Mouse (Mus musculus) forebrain, embryonic 11.5 days (tissue): ENCODE results near the gene Sorbs1. TPM values are rescaled to one million over a fixed set of nuclear protein-coding genes. Genes with fewer than 3 reads are reported as not detected.

Source experiments
- ATAC-seq: fragments of 200-750 bp; cut with Nextera tagmentation; replicated peaks from 2 replicates; pipeline ENCODE4 v1.8.0; 2017; ENCODE audit warnings: moderate TSS enrichment; ENCODE audit not compliant: low FRiP score
- DNase-seq: peaks from one replicate; pipeline ENCODE4 v3.0.0-alpha.2; 2017; ENCODE audit warnings: low spot score
- H3K27ac ChIP-seq: fragments of 300-500 bp; sonication (generic); 2 replicates; pipeline ENCODE4 v1.5.1; 2014; ENCODE audit warnings: low read depth, low read length
- H3K27me3 ChIP-seq: fragments of 300-500 bp; sonication (generic); 2 replicates; pipeline ENCODE4 v1.6.1; 2014; ENCODE audit warnings: mild to moderate bottlenecking, low read length, mixed read lengths; ENCODE audit not compliant: control insufficient read depth, insufficient read depth
- H3K36me3 ChIP-seq: fragments of 300-500 bp; sonication (generic); 2 replicates; pipeline ENCODE4 v1.6.1; 2014; ENCODE audit warnings: mild to moderate bottlenecking, low read length, moderate library complexity, mixed read lengths; ENCODE audit not compliant: control insufficient read depth, insufficient read depth
- H3K4me1 ChIP-seq: fragments of 300-500 bp; sonication (generic); replicated peaks from 2 replicates; pipeline ENCODE4 v1.6.1; 2014; ENCODE audit warnings: low read length, mixed read lengths; ENCODE audit not compliant: control insufficient read depth, insufficient read depth
- H3K4me2 ChIP-seq: fragments of 300-500 bp; sonication (generic); 2 replicates; pipeline ENCODE4 v1.6.1; 2014; ENCODE audit warnings: low read depth, mild to moderate bottlenecking, low read length, moderate library complexity, mixed read lengths; ENCODE audit not compliant: severe bottlenecking
- H3K4me3 ChIP-seq: fragments of 300-500 bp; sonication (generic); 2 replicates; pipeline ENCODE4 v1.5.1; 2014; ENCODE audit warnings: low read depth, low read length
- H3K9ac ChIP-seq: fragments of 300-500 bp; sonication (generic); 2 replicates; pipeline ENCODE4 v1.6.1; 2014; ENCODE audit warnings: low read length
- H3K9me3 ChIP-seq: fragments of 300-500 bp; sonication (generic); 2 replicates; pipeline ENCODE4 v1.6.1; 2016; ENCODE audit warnings: low read length, mixed read lengths; ENCODE audit not compliant: control insufficient read depth
- WGBS: fragments of 180-500 bp; shearing (Covaris S2); extraction: QIAGEN DNeasy Blood & Tissue Kit; methylation state at CpG from one replicate; pipeline ENCODE4 v1.1.7; 2014; 5-methylcytosine and 5-hydroxymethylcytosine counted together
- polyA plus RNA-seq: library from polyadenylated mRNA; unstranded; fragments of >200 nt; fragmentation: Nextera tagmentation; extraction: Ambion mirVana; gene quantifications from 2 replicates; pipeline ENCODE4 v1.2.1, GENCODE M21; 2014

The Sorbs1 gene
- polyA plus RNA-seq, 1 experiment from 2014 or later, result 66.0 TPM

GRCm38 (mm10) chr19:40454096-40454495 lies 59.5 kb downstream of the Sorbs1 start:
- Histone ChIP-seq H3K4me1 (no peaks in the 10 kb centered on the region), H3K9me3 (peaks cover 3% of the 10 kb centered on the region; the same call in 1 of the 2 replicates), H3K27ac (no peak overlapping the region), H3K4me3 (no peak overlapping the region), H3K27me3 (no peaks in the 10 kb centered on the region), H3K9ac (no peak overlapping the region), H3K36me3 (no peaks in the 10 kb centered on the region), H3K4me2 (no peak overlapping the region)
- 93% methylated on average over 4 of the region's 4 CpGs for WGBS
- DNase-seq (no peak), ATAC-seq (no peak)

DNA sequence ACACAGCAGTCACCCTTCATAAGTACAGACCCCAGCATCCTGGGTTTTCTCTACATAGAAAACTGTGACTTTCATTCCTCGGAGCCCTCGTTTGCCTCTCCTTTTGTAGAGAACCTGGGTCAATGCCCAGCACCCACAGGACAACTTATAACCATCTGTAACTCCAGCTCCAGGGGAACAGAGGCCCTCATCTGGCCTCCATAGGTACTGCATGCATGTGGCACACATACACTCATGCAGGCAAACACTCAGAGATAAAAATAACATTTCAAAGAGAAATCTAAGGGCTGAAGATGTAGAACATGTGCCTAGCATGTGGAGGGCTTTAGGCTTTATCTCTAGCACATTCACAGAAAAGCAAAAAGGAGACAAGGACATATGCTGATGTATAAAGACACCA lies 61.4 kb downstream of the Sorbs1 start:
- 92% methylated on average over 2 of the region's 2 CpGs for WGBS
- Histone ChIP-seq H3K27me3 (no peaks in the 10 kb centered on the region), H3K4me1 (no peaks in the 10 kb centered on the region), H3K9me3 (peaks cover 3% of the 10 kb centered on the region; the same call in 1 of the 2 replicates), H3K4me2 (no peak overlapping the region), H3K36me3 (no peaks in the 10 kb centered on the region), H3K9ac (no peak overlapping the region), H3K4me3 (no peak overlapping the region), H3K27ac (no peak overlapping the region)
- no peak for DNase-seq
- ATAC-seq, result no peak

DNA sequence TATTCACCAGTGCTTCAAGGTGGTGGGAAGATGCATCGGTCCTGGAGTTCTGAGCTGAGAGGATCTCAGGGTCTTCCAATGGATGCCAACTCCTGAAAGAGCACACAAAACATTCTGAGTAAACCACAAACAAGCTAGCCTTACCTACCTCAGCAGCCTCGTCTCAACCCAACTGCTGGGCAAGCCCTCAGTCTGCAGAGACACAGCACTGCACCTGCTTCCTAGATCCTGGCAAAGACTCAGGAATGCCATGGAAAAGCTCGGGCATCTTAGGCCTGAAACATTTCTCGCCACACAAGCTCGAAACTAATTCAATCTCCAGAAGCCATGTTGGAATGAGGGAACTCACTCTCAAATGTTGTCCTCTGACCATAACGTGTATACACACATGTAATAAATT lies 62.3 kb downstream of the Sorbs1 start:
- Histone ChIP-seq H3K36me3 (no peaks in the 10 kb centered on the region), H3K4me3 (no peak overlapping the region), H3K9ac (no peak overlapping the region), H3K4me1 (no peaks in the 10 kb centered on the region), H3K4me2 (no peak overlapping the region), H3K9me3 (peaks cover 3% of the 10 kb centered on the region; the same call in 1 of the 2 replicates), H3K27ac (no peak overlapping the region), H3K27me3 (no peaks in the 10 kb centered on the region)
- no peak for DNase-seq
- no peak for ATAC-seq
- WGBS, result 92% methylated on average over 6 of the region's 6 CpGs

- no peaks in the 10 kb centered on the region for H3K9me3 ChIP-seq
- WGBS, result 91% methylated on average over 9 of the region's 9 CpGs
Observed at GRCm38 (mm10) chr19:40446525-40446924, 67.1 kb downstream of the Sorbs1 start.

DNA sequence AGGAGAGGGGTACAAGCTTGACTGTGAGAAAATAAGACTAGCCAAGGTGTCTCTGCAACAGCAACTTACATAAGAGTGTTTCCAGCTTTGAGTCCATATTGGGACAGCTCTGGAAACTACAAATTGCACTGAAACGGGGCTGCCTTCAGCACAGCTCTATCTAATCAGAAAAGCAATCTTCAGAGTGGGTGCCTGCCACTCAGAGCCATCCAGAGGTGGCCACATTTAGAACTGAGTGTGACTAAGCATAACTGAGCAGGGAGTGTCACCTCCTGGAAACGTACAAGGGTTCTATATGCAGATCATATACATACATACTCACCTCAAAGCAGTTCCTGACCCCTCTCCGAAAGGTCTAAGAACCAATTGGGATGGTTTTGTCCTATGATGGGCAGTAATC lies 71.2 kb downstream of the Sorbs1 start:
- no peaks in the 10 kb centered on the region for H3K27me3 ChIP-seq
- H3K9ac ChIP-seq, result no peak overlapping the region
- ATAC-seq (no peak), DNase-seq (no peak)
- WGBS, result 88% methylated on average over 3 of the region's 3 CpGs
- H3K4me3 ChIP-seq, result no peak overlapping the region
- H3K4me2 ChIP-seq, result no peak overlapping the region
- H3K36me3 ChIP-seq, result no peaks in the 10 kb centered on the region
- no peak overlapping the region for H3K27ac ChIP-seq
- H3K4me1 ChIP-seq, result no peaks in the 10 kb centered on the region
- H3K9me3 ChIP-seq, result no peaks in the 10 kb centered on the region

More at GRCm38 (mm10) chr19:40446525-40446924, 67.1 kb downstream of the Sorbs1 start:
- no peak overlapping the region for H3K27ac ChIP-seq
- no peaks in the 10 kb centered on the region for H3K4me1 ChIP-seq
- no peak overlapping the region for H3K4me3 ChIP-seq
- H3K27me3 ChIP-seq, result no peaks in the 10 kb centered on the region
- DNase-seq, result no peak
- H3K4me2 ChIP-seq, result no peak overlapping the region
- no peaks in the 10 kb centered on the region for H3K36me3 ChIP-seq
- ATAC-seq, result no peak
- no peak overlapping the region for H3K9ac ChIP-seq

DNA sequence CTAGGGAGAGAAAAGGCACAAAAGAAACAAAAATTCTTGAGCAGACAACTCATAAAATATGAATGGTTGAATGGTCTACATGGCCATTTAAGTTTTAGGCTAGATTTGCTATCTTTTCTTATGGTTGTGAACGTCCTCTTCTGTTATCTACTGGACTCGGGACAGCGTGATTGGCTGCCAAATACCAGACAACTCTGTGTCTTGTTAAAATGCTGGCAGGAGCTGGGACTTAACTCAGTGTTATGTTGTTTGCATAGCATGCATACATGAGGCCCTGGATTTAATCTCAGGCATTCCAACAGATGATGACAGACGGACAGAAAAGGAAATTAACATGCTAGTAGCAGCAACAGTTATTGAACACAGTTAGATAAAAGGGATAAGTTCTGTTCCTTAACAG lies 72.6 kb downstream of the Sorbs1 start:
- WGBS, result 82% methylated on average over 4 of the region's 4 CpGs
- Histone ChIP-seq H3K27ac (no peak overlapping the region), H3K27me3 (no peaks in the 10 kb centered on the region)

GRCm38 (mm10) chr19:40438907-40439306 lies 74.7 kb downstream of the Sorbs1 start:
- Histone ChIP-seq H3K4me1 (no peaks in the 10 kb centered on the region), H3K4me2 (no peak overlapping the region), H3K4me3 (no peak overlapping the region), H3K27me3 (no peaks in the 10 kb centered on the region), H3K9ac (no peak overlapping the region), H3K27ac (no peak overlapping the region), H3K9me3 (no peaks in the 10 kb centered on the region), H3K36me3 (no peaks in the 10 kb centered on the region)
- DNase-seq (no peak), ATAC-seq (no peak)
- WGBS, result 93% methylated on average over 10 of the region's 10 CpGs

More for the DNA sequence above, 72.6 kb downstream of the Sorbs1 start:
- Histone ChIP-seq H3K36me3 (no peaks in the 10 kb centered on the region), H3K4me3 (no peak overlapping the region), H3K4me1 (no peaks in the 10 kb centered on the region), H3K9ac (no peak overlapping the region), H3K9me3 (no peaks in the 10 kb centered on the region), H3K4me2 (no peak overlapping the region)
- ATAC-seq (no peak), DNase-seq (no peak)

DNA sequence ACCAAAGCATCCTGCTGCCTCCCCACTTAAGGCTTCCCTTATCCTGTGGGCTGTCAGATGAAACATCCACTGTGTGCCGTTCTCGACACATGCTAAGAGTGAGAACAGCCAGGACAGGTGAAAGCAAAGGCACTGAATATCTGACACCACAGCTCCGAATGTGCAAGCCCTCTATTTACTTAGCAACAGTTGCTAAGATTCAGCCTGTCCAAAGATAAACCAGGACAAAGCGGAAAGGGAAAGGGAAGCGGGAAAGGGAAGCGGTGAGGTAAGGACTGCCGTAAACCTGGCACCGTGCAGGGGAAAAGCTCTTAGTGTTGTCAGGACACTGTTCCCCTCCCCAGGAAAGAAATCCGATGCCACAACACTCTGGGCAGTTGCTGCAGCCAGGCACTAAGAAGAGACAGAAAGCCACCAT lies 75.9 kb downstream of the Sorbs1 start:
- H3K27me3 ChIP-seq, result no peaks in the 10 kb centered on the region
- no peaks in the 10 kb centered on the region for H3K9me3 ChIP-seq
- no peaks in the 10 kb centered on the region; the same call in 1 of the 2 replicates for H3K4me1 ChIP-seq
- no peak overlapping the region for H3K27ac ChIP-seq
- WGBS, result 71% methylated on average over 9 of the region's 9 CpGs
- DNase-seq, result no peak
- H3K9ac ChIP-seq, result no peak overlapping the region
- no peak overlapping the region for H3K4me2 ChIP-seq
- no peak for ATAC-seq
- no peaks in the 10 kb centered on the region for H3K36me3 ChIP-seq
- H3K4me3 ChIP-seq, result no peak overlapping the region

DNA sequence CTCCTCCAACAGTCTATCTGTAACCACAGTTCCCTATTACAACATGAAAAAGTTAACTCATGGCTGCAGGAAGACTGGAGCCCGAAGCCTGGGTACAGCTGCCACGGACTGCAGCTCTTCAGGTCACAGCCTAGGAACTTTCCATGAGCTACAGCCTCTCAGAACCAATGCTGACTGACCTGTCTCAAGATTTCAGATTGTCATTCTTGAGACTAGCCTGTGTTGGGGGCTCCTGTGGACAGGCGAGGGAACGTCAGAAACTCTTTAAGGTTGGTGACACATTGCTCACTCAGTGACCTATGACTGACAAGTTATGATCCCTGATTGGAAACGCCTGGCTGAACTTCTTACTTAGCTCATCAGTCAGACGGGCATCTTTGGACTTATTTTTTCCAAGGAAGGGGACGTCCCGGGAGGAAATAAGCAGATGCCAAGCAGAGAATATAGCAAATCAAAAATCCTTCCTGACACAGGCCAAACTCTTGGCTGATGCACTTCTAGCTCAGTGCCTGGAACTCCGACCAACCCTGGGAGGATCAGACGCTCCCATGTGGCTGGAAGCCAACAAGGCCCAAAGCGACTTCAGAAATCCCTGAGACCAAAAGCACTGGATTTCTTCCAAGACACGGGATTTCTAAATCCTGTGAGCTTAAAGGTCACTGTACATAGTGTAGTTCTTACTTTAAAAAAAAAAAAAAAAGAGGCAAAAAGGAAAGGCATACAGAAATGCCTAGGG lies 76.9 kb downstream of the Sorbs1 start:
- no peak overlapping the region for H3K4me3 ChIP-seq
- H3K27ac ChIP-seq, result no peak overlapping the region
- no peak overlapping the region for H3K9ac ChIP-seq
- no peaks in the 10 kb centered on the region for H3K9me3 ChIP-seq
- no peak overlapping the region for H3K4me2 ChIP-seq
- WGBS, result 83% methylated on average over 12 of the region's 12 CpGs
- no peaks in the 10 kb centered on the region for H3K27me3 ChIP-seq
- no peak for ATAC-seq
- no peaks in the 10 kb centered on the region for H3K36me3 ChIP-seq
- no peaks in the 10 kb centered on the region; the same call in 1 of the 2 replicates for H3K4me1 ChIP-seq
- no peak for DNase-seq
